Mouse (Mus musculus) retina, postnatal 1 day (tissue): ENCODE data around the gene Wdr41.

Experiments
- DNase-seq: peaks from one replicate; pipeline ENCODE4 v3.0.0-alpha.2; 2012

Gene Wdr41

GRCm38 (mm10) chr13:94976219-94977186 is at the start of gene Wdr41:
Gene Wdr41 (plus strand): TSS chr13:94976344.
- DNase-seq = peak; percentile 95

GRCm38 (mm10) chr13:94928086-94928485 is 48.1 kb upstream of the Wdr41 start:
- DNase-seq = no peak

GRCm38 (mm10) chr13:94938418-94938817 is 37.7 kb upstream of the Wdr41 start:
- no peak for DNase-seq

GRCm38 (mm10) chr13:94940104-94940503 is 36.0 kb upstream of the Wdr41 start:
- no peak for DNase-seq

- DNase-seq = peak; percentile 79
Observed at GRCm38 (mm10) chr13:94941230-94941629, 34.9 kb upstream of the Wdr41 start.

- no peak for DNase-seq
Observed at GRCm38 (mm10) chr13:94955941-94956340, 20.2 kb upstream of the Wdr41 start.

DNA sequence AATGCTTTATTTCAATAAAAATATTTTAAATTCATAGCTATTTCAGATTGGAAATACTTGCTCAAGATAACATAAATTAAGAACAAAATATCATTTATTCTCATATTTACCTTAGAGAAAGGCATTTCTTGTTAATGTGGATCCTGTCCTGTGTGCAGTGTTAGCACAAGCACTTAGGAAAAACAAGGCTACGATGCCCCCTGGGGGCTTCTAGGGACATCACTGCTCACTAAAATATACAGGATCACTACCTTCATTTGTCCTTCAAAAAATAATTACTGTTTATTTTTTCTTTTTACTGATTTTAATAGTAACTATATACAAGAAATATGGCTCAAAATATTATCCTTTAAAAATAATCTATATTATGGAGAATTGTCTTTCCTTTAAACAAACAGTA is 18.2 kb upstream of the Wdr41 start:
- DNase-seq = peak; percentile 48

DNA sequence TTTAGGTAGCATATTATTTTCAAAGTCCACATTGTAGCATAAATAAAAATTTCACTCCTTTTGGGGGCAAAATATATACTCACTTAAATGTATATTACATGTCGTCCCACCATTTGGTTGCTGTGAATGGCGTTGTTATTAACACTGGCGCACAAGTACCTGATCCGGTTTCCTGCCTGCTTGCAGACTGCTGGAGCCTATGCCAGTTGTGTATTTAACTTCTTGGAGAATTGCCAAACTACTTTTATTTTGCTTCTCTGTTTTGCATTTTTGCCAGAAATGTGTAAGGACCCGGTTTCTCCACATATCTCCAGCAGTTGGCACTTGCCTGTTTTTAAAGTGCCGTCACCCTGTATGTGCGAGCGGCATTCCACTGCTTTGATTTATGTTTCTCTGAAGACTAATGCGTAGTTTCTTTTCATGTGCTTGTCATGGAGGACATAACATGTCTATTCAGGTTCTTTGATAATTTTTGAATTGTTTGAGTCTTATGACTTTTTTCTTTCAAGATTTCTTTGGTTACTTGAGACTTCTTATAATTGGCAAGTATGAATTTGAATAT is 6.1 kb upstream of the Wdr41 start:
- no peak for DNase-seq

GRCm38 (mm10) chr13:94975828-94976218 is 321 bp upstream of the Wdr41 start:
- DNase-seq = no peak

- DNase-seq = peak; percentile 64
Observed at GRCm38 (mm10) chr13:94979081-94979480, 2.9 kb downstream of the Wdr41 start.

DNA sequence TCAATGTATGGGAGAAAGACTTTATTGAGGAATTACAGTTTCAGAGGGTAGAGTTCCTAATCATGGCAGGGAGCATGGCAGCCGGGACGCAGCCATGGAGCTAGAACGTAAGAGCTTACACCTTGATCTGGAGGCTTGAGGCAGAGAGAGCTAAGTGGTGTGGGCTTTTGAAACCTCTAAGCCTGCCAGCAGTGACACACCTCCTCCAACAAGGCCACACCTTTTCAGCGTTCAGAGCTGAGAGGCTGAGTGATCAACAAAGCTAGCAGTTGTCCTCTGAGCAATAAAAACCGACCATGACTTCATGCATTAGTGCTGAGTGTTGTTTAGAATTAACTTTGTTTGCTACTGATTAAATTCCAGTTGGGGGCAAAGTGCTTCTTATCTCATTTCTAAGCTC is 14.4 kb downstream of the Wdr41 start:
- no peak for DNase-seq

DNA sequence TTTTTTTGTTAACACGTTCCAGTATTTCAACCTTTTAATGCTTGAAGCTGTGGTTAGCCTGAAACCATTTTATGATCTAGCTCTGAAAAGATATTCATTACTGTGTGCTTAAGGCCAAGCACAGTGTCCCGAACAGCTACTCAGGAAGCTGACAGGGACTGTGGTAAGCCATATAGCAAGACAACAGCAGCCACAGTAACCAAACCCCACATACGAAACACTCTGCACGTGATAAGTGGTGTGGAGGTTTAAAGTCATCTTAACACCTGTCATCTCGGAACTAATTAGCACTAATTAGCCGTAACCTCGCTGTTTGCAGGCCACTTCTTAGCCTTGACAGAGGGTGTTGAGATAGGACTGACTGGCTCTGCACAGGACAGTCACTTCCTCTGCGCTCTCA is 31.1 kb downstream of the Wdr41 start:
- no peak for DNase-seq

DNA sequence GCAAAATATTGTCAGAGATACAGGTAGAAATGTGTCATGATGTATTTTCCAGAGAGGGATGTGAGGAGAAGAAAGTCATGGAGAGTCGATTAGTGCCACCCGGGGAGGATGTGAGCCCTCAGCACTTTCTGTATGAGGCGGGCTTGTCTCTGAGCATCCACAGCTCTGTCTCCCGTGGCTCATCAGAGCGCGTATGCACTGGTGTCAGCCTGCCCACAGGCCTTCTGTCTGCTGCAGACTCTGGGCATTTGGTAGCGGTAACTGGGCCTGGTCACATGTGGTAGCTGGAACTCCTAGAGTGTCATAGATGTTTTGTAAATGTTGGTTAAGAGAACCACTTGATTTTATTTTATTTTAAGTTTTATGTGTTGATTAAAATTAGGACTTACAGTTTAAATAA is 33.1 kb downstream of the Wdr41 start:
- no peak for DNase-seq

DNA sequence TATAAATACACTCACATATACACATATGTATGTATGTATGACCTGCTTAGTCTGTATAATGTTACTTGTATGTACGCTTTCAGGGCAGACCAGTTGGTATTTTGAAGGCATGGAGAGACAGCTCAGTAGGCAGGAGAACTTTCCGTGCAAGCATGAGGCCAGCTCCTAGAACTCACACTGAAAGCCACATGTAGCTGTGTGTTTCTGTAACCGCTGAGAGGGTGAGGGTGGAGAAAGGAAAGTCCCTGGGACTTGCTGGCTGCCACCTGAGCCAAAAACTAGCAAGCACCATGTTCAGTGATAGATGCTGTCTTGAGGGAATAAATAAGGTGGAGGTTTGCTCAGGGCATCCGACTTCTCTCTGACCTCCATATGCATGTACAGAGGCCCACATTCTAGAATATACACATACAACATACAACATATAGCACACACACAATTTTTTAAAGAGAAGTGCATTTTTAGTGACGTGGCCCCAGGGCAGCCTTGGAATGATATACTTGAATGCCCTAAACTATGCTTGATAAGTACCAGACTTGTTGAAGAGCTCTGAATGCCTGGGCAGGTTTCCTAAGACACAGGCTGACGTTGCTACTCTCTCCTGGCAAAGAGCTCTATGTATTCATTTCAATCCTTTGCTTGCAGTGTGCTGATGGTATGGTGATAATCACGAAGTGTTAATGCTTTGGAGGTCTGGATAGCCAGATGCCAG is 35.6 kb downstream of the Wdr41 start:
- no peak for DNase-seq

GRCm38 (mm10) chr13:95017278-95017677 is 41.1 kb downstream of the Wdr41 start:
- no peak for DNase-seq

DNA sequence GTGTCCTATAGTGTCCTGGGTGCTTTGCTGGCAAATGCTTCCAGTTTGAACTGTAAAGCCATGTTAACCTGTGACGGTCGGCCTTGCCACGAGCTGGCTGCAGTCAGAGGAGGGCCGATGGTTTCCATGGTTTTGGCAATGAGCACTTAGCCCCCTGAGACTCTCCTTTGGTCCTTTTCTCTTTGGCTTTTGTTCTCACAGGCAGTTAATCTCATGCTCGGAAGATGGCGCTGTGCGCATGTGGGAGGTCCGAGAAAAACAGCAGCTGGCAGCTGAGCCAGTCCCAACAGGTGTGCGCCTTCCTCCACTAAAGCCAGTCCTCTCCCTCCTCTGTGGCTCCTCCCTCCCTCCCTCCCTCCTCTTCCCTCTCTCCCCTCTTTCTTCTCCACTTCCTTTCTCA is 41.8 kb downstream of the Wdr41 start:
- peak; percentile 90 for DNase-seq

DNA sequence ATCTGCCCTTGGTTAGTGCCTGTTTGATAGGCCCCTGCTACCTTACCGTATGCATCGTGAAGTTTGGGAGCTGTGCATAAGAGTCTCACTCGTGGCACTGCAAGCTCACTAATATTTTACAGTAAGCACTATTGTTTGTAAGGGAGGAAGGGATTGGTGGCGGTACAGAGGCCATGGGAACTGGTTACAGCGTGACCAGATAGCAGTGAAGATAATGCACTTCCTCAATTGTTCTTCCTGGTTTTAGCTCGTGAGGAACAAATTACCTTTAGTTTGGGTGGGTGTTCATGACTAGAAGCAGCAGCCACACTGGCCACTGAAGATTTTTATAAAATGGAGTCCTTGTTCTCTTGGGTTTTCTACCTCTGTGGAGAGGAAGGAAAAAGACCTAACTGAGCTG is 43.2 kb downstream of the Wdr41 start:
- DNase-seq = no peak

DNA sequence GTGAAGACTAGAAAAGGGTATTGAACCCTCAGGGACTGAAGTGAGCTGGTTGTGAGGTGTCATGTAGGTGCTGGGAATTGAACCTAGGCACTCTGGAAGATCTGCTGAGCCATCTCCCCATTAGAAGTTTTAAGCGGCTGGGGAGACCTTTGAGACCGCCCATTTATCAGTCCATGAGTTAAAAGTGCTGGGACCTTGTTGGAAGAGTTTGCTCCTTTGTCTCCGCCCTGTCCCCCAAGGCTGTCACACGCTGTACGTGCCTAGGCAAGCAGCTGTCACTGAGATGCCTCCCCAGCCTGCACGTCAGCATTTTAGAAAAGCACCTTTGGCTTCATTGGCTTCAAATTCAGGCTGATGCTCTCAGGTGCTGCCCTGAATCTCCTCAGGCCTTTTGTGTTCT is 44.1 kb downstream of the Wdr41 start:
- DNase-seq = no peak

DNA sequence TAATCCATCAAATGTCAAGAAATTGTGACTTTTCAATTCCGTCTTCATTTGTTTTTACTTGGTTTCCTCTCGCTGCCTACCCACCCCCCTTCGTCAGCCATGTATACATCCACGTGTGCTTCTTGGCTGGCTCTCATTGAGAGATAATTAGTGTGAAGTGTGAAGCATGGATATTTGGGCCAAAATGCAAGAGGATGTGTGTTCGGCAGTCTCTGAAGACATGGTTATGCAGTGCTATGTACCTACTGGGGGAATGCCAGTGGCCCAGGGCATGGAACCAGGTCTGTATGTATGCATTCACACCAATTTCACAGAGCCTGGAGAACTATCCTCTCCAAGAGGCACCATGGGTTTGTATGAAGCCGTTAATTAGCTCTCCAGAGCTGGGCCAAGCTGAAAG is 54.7 kb downstream of the Wdr41 start:
- no peak for DNase-seq

GRCm38 (mm10) chr13:95032127-95032831 is 56.1 kb downstream of the Wdr41 start:
- no peak for DNase-seq

GRCm38 (mm10) chr13:95032973-95033372 is 56.8 kb downstream of the Wdr41 start:
- DNase-seq = peak; percentile 18

GRCm38 (mm10) chr13:95034094-95034493 is 58.0 kb downstream of the Wdr41 start:
- peak; percentile 16 for DNase-seq

- no peak for DNase-seq
Observed at GRCm38 (mm10) chr13:95034715-95035114, 58.6 kb downstream of the Wdr41 start.
